Mouse (Mus musculus) heart, postnatal 0 days (tissue): ENCODE measurements at regions not wholly inside any gene's neighbourhood (a gene's known extent, or its start where the extent isn't known, plus 50 kb on each side); places are given as distances from the start of the nearest gene placed in this dataset.

Experiments used
- CTCF ChIP-seq: IDR thresholded peaks from 2 replicates; pipeline ENCODE4 v1.5.1; 2016; ENCODE audit warnings: antibody characterized with exemption, control low read depth, low read depth
- EP300 ChIP-seq: IDR thresholded peaks from 2 replicates; pipeline ENCODE4 v1.6.1; 2016; ENCODE audit warnings: antibody characterized with exemption, low read depth

DNA sequence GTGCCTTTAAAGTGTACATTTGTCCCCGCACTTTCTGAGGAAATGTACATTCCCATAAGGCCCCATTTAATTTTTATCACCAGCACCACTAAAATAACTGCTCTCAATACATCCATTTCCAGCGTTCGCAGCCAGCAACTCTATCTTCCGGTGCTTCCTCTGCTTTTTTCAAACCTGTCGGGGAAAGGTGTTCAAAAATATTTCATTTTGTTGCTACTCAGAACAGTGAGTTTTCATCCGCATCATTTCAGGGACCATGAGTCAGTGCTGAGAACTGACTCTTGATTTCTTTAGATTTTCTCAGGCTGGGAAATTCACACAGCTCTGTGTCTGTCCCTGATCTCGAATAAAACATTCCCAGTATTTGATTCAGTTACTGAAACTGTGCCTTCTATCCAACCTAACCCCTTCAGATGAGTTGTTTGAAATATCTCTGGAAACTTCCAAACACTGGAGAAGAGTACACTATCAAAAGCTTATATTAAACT lies 959.4 kb downstream of the Brinp1 start:
- TF ChIP-seq CTCF (no peak), EP300 (no peak)
